Mouse (Mus musculus) retina, postnatal 1 day (tissue): ENCODE measurements around the gene Prkce.
"Not testable (repeated sequence)": the region's sequence is repeated elsewhere in the genome, so short reads cannot be mapped to it uniquely, and the experiment has no call there.

Source experiments
- DNase-seq: peaks from one replicate; pipeline ENCODE4 v3.0.0-alpha.2; 2012

Gene Prkce

DNA sequence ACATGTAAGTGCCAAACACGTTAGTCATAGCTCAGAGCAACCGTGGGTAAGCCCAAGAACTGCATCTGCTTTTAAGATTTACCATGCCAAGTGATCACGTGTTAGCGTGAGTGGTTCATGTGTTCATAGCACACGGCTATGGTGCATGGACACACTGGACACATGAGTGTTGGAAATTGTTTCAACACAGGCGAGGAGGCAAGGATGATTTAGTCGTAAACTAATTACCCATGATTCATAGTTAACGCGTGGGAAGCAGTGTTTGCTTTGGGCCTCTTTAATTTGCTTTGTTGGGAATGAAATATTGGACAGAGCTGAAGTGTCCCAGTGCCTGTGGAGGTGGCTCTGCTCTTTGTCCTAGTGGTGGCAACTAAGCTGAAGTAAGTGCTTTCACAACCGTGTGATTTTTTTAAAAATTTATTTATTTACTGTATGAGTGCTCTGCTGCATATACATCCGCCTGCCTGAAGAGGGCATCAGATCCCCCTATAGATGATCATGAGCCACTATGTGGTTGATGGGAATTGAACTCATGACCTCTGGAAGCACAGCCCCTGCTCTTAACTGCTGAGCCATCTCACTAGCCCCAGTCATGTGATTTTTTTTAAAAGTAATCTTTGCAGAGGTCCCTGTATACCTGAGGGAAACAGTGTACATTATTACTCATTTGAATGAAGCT is 290.9 kb downstream of the Prkce start:
- DNase-seq, result no peak

DNA sequence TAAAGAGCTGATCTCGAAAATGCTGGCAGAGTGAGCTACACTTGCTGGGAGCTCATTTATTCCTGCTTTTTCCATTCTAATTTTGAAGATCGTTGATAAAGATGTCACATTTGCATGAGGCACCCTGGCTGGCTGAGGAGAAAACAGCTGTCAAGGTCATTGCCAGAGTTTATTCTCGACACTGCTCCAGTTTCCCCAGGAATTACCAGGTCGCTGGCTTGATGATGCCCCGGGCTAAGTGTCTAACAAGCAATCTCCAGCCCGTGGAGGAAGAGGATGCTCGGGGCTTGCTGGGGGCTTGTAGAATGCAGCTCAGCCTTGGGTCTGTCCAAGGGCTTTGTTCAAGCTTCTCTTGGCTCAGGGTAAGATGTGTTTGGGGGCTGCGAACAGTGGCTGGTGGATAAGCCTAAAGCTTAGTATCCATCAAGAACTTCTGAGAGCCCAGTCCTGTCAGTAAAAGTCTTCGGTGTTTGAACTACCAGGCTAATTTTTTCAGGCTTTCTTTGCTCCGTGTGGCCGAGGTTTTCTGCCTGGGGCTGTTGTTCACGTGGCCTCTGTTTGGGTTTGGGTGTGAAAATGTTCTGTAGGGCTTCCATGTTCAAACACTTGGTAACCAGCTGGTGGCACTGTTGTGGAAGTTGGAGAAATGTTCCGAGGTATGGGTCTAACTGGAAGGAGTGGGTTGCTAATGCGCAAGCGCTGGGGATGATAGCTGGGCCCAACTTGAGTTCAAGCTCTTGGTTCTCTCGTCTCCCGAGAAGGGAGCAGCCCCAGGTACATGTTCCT is 293.3 kb downstream of the Prkce start:
- peak; percentile 52 for DNase-seq

DNA sequence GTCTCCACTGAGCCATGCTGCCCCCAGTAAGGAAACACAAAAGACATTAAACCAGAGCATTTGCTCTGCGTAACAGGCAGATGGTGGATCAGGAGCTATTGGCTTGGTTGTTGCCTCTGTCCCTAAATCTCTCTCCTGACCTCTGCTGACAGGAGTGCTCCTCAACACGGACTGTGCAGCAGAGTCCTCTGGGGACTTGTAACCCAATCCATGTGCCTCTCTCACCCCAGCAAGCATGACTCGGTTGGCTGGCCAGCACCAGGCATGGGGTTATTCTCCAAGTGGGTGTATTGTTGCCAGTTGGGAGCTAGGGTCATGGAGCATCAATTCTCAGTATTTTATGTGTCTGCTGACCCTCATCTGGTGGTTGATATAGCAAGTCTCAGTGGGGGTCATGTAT is 295.8 kb downstream of the Prkce start:
- DNase-seq, result no peak

DNA sequence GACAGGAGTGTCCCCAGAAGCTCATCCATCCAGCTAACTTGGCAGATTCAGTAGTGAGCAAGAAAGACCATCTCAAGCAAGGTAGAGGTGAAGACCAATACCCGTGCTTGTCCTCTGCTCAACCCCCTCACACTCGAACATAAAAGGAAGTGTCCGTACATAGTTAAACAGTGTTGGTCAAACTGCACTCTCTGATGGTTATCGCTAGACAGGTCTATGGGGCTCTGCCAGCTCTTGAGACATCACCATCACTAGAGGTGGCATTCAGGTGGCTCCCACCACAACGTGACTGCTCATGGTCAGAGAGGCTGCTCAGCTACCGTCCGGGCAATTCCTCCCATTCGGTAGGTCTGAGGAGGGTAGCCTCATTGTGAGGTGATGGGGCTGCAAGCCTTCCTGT is 296.6 kb downstream of the Prkce start:
- no peak for DNase-seq

DNA sequence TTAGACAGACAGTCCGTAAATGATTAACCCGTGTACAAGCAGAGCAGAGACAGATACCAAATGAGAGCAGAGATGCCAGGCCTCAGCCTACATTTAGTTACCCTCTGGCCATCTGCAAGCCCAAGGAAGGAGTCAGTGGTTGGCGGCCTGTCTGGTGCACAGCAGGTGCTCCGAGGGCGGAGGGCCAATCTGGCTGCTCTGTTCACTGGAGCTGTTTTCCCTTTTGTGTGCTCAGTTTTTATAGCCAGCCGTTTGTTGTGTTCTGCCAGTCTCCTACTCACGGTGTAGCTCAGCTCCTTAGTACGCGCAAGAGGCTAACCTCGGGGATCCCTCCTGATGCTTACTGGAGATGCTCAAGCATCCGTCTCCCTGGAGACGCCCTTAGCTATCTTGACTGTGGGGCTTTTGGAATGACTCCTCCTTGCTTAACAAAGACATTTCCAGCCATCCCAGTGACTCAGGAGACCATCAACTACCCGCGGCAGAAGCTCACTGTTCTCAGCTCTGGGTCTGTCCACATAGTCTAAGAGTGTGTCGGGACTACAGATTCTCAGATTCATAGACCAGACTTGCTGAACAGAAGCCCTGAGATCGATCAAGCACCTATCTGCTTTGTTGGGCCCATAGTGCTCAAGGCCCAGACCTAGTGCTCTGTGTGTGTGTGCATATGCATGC is 297.2 kb downstream of the Prkce start:
- peak; percentile 52 for DNase-seq

DNA sequence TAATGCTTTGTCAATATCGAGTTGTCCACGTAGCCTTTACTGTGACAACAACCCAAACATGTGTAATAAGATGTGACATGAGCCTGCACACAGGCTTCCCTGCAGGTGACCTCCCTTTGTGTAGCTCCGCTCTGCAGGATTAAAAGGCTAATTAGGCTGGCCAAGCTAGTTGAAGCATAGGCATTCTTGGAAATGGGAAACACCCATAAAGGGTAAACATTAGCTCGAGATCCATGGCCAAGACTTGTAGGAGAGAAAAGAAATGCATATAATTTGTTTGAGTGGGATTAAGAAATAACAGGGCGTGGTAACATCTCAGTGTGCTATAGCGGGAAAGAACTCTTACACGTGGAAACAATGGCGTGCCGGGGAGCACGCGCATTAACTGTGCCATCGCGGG is 298.3 kb downstream of the Prkce start:
- peak; percentile 57 for DNase-seq

DNA sequence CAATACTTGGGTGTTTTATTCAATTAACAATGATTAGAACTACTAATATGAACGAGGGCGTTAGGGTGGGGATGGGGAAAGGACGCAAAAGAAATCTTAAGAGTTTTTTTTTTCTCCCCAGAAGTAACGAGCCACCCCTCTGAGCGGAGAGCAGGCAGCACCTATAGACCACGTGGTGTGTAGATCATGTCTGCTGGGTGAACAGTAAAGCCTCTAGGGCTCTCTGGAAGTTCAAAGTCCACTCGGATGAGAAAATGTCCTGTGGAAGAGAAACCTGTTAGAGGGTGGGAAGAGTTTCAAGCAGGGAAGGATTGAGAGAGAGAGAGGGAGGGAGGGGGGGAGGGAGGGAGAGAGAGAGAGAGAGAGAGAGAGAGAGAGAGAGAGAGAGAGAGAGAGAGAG is 298.8 kb downstream of the Prkce start:
- peak; percentile 21 for DNase-seq

DNA sequence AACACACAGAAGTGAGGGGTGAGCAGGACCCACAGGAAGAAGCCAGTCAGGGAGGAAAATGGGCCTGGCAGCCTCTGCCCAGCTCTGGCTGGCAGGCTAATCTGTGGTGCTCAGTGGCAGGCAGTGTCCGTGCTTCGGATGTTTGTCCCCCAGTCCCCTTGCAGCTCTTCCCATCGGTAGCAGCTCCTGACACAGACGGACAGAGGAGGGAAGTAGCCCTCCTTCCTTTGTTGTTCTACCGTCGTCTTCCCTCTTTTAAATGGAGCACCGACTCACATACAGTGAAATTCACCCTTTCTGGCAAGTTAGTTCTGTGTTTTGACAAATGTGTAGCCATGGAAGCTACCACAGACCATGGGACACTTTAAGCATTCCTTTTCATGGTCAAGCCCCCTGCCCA is 299.3 kb downstream of the Prkce start:
- DNase-seq, result peak; percentile 20

DNA sequence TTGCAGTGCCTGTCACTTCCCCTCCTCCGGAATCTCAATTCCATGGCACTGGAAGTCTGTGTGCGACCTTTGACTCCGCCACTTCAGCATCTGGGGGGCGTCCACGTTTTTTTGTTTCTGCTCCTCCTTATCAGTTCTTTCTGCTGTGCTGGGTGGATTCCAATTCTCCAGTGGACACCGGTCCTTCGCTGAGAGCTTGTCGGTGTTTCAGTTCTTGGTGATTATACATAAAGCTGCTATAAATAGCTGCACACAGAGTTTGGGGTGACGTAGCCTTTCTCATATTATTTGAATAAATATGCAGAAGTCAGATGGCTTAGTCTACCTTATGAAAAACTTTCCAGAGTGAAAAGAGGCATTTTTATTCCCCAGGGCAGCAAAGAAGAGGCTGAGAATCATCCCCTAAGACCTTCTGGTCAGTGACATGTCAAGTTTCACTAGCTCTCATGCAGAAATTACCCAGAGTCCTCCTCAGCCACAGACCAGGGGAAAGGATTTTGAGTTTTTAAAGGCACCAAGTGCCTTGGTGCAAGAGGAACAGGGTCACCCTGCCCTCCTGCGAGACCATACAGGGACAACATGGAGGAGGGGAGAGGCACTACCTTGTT is 299.8 kb downstream of the Prkce start:
- DNase-seq, result peak; percentile 26

DNA sequence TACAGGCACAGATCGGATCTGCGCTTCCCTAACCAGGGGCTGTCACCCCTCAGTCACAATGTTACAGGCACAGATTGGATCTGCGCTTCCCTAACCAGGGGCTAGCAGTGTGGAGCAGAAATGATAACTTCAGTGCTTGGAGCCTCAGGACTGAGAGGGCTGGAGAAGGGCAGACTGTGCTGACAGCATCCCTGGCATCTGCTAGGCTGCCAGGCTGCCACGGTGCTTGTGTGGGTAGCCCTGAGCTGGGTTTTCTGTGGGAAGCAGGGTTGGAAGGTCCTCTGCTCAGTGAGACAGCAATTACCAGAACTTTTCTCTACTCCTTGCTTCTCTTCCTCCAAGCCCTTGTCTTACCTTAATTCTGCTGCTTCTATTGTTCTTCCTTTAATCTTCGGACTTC is 300.4 kb downstream of the Prkce start:
- DNase-seq, result peak; percentile 21

DNA sequence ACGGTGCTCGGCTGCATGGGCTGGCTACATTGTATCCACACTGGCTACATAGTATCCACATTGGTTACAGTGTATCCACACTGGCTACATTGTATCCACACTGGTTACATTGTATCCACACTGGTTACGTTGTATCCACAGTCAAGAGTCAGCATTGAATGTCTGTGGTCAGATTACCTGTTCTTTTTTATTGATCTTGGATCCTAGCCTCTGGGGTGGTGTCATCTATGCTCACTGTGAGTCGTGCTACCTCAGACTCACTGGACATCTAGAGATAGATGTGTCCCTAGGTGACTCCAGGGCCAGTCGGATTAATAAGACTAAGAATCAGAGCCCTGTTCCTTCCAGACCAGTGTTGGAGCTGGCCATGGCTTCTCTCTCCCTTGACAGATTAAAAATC is 302.6 kb downstream of the Prkce start:
- no peak for DNase-seq

DNA sequence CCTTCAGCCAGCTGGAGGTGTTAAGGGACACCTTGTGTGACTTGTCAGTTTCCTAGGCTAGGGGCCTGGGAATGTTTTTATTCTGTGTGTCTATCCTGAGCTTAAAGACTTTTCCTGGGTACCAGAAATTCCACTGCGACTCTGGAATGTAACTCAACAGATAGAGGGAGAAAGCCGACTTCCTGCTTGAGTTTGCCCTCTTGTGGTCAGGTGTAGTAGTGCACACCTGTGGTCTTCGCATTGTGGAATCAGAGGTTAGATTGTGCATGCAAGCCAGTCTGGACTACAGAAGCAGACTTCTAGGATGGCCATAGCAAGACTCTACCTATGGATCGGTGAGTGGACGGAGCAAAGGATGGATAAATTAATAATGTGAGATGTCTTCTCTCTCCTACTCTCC is 304.1 kb downstream of the Prkce start:
- DNase-seq, result peak; percentile 45

DNA sequence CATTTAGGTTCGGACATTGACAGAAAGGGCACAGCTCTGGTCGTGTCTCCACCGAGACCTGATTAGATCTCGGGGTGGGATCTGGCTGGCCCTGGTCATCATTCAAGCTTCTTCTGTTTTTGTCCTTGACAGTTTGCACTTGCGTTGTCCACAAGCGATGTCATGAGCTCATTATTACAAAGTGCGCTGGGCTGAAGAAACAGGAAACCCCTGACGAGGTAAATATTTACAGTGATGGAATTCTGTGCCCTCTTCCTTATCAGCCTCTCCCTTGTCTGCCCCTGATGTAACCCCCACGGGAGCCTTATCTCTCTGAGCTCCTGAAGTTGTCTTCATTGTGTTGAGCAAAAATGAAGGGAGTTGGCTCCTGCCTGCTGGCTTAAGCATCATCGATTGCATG is 309.1 kb downstream of the Prkce start:
- DNase-seq, result no peak

DNA sequence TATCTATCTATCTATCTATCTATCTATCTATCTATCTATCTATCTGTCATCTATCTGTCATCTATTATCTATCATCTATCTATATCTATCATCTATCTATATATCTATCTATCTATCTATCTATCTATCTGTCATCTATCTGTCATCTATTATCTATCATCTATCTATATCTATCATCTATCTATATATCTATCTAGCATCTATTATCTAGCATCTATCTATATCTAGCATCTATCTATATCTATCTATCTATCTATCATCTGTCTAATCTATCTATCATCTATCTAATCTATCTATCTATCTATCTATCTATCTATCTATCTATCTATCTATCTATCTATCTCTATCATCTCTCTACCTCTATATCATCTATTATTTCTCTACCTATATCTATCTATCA is 309.8 kb downstream of the Prkce start:
- DNase-seq, result not testable (repeated sequence)

DNA sequence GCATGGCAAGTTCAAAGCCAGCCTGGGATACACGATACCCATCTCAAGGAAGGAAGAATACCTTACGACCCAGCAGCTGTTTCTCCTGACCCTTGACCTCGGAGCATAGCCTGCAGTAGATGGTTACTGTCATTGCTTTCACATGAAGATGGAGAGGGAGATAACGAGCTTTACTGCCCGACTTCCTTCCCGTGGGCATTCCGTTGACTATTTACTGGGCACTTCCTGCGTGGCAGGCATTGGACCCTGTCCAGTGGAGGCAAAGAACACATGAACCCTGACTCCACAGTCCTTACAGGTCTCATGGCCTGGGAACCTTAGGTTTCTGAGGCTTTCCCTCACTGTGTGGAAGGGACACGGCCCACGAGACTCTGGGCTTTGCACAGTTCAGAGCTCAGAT is 311.8 kb downstream of the Prkce start:
- no peak for DNase-seq

DNA sequence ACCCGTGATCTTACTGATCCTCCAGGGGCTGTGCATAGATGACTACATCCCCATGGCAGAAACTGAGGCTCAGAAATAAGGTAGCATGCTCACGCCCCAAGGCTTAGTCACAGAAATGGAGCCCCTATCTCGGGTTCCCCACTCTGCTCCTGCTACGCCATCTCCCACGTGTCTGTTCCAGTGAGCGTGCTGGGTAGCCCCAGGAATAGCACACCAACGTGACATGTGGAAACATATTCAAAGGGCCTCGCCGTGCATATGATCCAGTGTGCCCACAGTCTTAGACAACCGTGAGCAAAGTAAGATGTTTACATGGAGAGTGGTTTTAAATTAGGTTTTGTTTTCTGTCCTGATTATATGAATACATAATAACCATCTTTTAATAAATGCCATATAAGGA is 315.1 kb downstream of the Prkce start:
- DNase-seq, result no peak

DNA sequence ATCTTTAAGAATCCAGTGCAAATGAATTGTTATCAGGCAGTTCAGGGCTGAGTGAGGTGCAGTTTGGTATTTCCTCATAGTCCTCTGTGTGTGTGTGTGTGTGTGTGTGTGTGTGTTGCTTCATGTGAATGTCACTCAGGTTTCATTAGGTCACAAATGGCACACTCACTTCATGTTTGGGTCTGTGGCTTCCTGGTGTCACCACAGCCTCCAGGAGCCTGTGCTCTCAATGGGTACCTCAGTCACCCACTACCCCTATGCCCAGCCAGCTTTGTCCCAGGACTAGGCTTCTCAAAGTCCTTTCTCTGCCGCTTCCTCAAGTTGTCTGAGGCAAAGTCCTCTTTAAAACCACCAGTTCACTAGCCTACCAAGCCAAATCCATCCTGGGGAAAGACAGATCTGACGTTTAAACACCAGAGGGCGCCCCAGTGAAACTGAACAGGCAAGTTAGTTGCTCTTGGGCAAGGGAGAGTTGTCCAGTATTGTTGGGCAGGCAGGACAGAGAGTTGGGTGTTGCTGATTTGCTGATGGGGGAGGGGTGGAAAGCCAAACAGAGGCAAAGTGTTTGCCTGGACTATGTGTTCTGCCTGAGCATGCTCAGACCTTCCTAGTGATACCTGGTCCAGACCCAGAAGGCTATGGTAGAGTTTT is 316.6 kb downstream of the Prkce start:
- peak; percentile 90 for DNase-seq

DNA sequence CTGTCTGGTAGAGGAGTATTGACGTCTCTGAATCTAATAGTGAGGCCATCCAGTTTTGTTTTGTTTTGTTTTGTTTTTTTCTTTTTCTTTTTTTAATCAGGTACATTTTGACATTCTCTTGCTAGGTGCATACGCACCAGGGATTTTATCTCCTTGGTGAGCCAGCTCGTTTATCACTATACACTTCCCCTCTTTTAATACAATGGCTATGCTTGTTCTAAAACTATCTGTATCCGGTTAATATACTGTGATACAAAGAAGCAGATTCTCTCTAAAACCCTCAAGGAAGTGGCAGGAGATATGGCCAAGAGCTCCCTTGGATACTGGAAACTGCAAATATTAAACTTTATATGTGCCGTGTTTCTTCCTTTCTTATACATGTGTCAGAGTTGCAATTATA is 319.1 kb downstream of the Prkce start:
- no peak for DNase-seq

DNA sequence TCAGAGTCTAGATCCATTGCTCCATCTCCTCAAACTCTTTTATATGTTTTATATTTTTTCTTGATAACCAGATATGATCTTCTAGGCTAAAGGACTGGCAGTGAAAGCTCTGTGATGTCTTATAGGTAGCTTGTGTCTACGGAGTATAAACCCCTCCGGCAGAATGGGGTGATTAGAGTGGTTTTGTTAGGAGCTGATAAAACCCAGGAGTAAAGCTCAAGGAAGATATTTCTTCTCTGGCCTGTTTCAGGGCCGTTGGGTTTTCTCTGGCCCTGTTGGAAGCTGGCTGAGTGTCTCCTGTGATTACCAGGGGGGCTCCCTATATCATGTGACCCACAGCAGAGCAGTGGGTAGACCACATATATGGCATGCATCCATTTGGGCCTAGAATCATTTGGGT is 319.9 kb downstream of the Prkce start:
- DNase-seq, result no peak

DNA sequence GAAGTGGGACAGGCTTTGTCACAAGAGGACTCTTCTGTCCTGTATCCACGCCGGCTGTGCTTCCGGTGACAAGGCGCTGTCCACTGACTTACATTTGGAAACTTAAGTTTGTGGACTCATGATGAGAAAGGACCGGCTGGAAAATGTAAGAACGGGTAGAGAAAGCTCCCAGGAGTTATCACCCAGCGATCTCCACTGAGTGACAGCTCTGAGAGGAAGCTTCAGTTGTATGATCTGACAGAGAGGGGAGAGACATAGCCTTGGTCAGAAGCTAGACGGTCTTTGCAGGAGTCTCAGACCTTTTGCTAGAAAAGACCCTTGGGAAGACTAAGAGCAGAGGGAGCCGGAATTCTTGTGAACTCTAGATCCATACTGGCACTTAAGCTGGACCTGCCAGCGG is 322.2 kb downstream of the Prkce start:
- no peak for DNase-seq

DNA sequence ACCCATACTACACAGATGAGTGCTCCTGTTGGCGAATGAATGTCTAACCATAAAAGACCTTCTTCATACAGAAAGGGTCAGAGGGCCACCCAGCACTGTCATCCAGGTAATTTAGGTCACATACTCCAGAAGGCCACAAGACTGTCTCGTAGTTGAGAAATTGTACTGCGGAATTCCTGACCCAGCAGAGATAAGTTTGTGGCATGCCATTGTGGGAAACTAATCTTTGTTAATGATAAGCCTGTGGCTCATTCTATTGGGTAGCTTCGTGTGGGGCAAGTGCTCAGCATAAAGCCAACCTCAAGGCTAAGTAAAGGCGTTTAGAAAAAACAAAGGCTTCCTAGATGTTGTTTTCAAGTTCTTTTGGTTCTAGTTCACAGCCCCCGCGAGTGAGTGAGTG is 324.8 kb downstream of the Prkce start:
- no peak for DNase-seq

DNA sequence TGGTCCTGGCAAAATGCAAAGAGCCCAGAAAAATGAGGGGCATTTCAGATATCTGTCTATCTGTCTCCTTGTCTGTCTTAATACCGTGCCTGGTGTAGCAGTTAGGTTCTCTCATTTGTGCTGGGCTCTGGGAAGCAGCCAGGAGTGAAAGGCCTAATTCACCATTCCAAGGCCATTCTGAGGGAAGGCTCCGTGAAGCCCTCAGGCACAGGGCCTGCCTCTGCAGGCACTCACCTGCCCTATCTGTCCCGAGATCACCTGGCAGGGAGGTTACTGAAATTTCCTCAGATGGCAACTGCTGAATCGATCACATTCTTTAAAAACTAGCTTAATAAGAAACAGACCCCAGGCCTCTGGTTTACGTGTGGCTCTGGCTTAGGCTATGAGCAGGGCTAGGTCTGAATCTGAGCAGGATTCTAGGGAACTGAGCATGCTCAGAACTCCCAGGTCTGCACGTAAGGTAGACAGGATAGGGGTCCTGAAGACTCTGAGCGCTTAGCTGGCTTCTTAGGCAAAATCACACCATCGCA is 326.4 kb downstream of the Prkce start:
- no peak for DNase-seq

DNA sequence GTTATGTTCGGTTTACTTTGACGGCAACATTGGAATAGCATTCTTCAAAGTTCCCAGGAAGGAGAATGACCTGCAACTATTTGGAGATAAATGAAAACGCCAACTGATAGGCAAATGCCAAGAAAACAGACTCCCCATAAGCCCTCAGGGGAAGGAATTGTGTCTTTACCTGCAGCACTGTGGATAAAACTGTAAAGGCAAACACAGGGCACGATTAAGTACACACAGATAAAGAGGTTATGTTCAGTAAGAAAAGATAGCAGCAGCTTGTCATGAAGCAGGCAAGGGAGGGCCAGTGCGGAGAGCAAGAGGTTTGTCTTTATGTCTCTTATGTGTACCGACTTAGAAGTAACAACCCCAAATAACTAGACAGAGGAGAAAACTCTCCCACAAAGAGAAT is 326.9 kb downstream of the Prkce start:
- DNase-seq, result no peak
